Mouse (Mus musculus): ENCODE measurements at regions not wholly inside any gene's neighbourhood (a gene's known extent, or its start where the extent isn't known, plus 50 kb on each side); places are given as distances from the start of the nearest gene placed in this dataset.

GRCm38 (mm10) chr5:126890710-126891109 lies 350.9 kb upstream of the Tmem132c start:
- no peaks in the 10 kb centered on the region for H3K4me1 ChIP-seq
- DNase-seq (ENCODE audit: low spot score) = no peak
- 97% methylated on average over 1 of the region's 1 CpGs for WGBS
- H3K36me3 ChIP-seq = no peaks in the 10 kb centered on the region
- no peak overlapping the region for H3K4me3 ChIP-seq
- H3K27ac ChIP-seq (replicated peaks) = no peak overlapping the region
- no peaks in the 10 kb centered on the region; the same call in 1 of the 2 replicates for H3K9me3 ChIP-seq (replicated peaks)
- no peaks in the 10 kb centered on the region for H3K27me3 ChIP-seq (ENCODE audit: low read depth, poor library complexity, severe bottlenecking)

- Histone ChIP-seq H3K9me3 (replicated peaks) (no peaks in the 10 kb centered on the region; the same call in 1 of the 2 replicates), H3K36me3 (no peaks in the 10 kb centered on the region), H3K4me3 (no peak overlapping the region), H3K27ac (replicated peaks) (no peak overlapping the region), H3K4me1 (no peaks in the 10 kb centered on the region), H3K27me3 (ENCODE audit: low read depth, poor library complexity, severe bottlenecking) (no peaks in the 10 kb centered on the region)
- DNase-seq (ENCODE audit: low spot score) = no peak
- 90% methylated on average over 4 of the region's 4 CpGs for WGBS
Measured at GRCm38 (mm10) chr5:126893063-126893462, 348.5 kb upstream of the Tmem132c start.

- H3K9me3 ChIP-seq (replicated peaks) = no peaks in the 10 kb centered on the region
- H3K27ac ChIP-seq (replicated peaks) = no peak overlapping the region
- no peak overlapping the region for H3K4me3 ChIP-seq
- H3K4me1 ChIP-seq = no peaks in the 10 kb centered on the region
- no peaks in the 10 kb centered on the region for H3K36me3 ChIP-seq
- DNase-seq (ENCODE audit: low spot score) = no peak
- WGBS = 87% methylated on average over 2 of the region's 2 CpGs
- no peaks in the 10 kb centered on the region for H3K27me3 ChIP-seq (ENCODE audit: low read depth, poor library complexity, severe bottlenecking)
Measured at GRCm38 (mm10) chr5:126910084-126910483, 331.5 kb upstream of the Tmem132c start.

- no peak overlapping the region for H3K4me3 ChIP-seq
- no peak for DNase-seq (ENCODE audit: low spot score)
- WGBS = 74% methylated on average over 7 of the region's 7 CpGs
- no peaks in the 10 kb centered on the region for H3K27me3 ChIP-seq (ENCODE audit: low read depth, poor library complexity, severe bottlenecking)
- H3K4me1 ChIP-seq = no peaks in the 10 kb centered on the region
- no peak overlapping the region for H3K27ac ChIP-seq (replicated peaks)
- no peaks in the 10 kb centered on the region; the same call in 1 of the 2 replicates for H3K9me3 ChIP-seq (replicated peaks)
- H3K36me3 ChIP-seq = no peaks in the 10 kb centered on the region
Measured at GRCm38 (mm10) chr5:126917300-126917699, 324.3 kb upstream of the Tmem132c start.

GRCm38 (mm10) chr5:126933466-126933865 lies 308.1 kb upstream of the Tmem132c start:
- DNase-seq (ENCODE audit: low spot score) = no peak
- Histone ChIP-seq H3K4me1 (no peaks in the 10 kb centered on the region), H3K27me3 (ENCODE audit: low read depth, poor library complexity, severe bottlenecking) (no peaks in the 10 kb centered on the region), H3K27ac (replicated peaks) (no peak overlapping the region), H3K4me3 (no peak overlapping the region), H3K9me3 (replicated peaks) (no peaks in the 10 kb centered on the region), H3K36me3 (no peaks in the 10 kb centered on the region)
- 51% methylated on average over 2 of the region's 2 CpGs for WGBS

- DNase-seq (ENCODE audit: low spot score) = no peak
- no peaks in the 10 kb centered on the region for H3K27me3 ChIP-seq (ENCODE audit: low read depth, poor library complexity, severe bottlenecking)
- no peak overlapping the region for H3K27ac ChIP-seq (replicated peaks)
- 86% methylated on average over 7 of the region's 7 CpGs for WGBS
- no peaks in the 10 kb centered on the region for H3K36me3 ChIP-seq
- no peak overlapping the region for H3K4me3 ChIP-seq
- H3K9me3 ChIP-seq (replicated peaks) = 0 out of 2 replicates have a peak, but pooled peaks cover 3% of the 10 kb centered on the region
- no peaks in the 10 kb centered on the region for H3K4me1 ChIP-seq
Measured at GRCm38 (mm10) chr5:126944861-126945260, 296.7 kb upstream of the Tmem132c start.

GRCm38 (mm10) chr5:126954189-126954588 lies 287.4 kb upstream of the Tmem132c start:
- H3K27ac ChIP-seq (replicated peaks) = no peak overlapping the region
- H3K9me3 ChIP-seq (replicated peaks) = no peaks in the 10 kb centered on the region
- no peaks in the 10 kb centered on the region for H3K27me3 ChIP-seq (ENCODE audit: low read depth, poor library complexity, severe bottlenecking)
- 74% methylated on average over 5 of the region's 5 CpGs for WGBS
- DNase-seq (ENCODE audit: low spot score) = no peak
- no peak overlapping the region for H3K4me3 ChIP-seq
- no peaks in the 10 kb centered on the region for H3K36me3 ChIP-seq
- no peaks in the 10 kb centered on the region for H3K4me1 ChIP-seq

- Histone ChIP-seq H3K27ac (replicated peaks) (no peak overlapping the region), H3K9me3 (replicated peaks) (no peaks in the 10 kb centered on the region), H3K27me3 (ENCODE audit: low read depth, poor library complexity, severe bottlenecking) (no peaks in the 10 kb centered on the region), H3K4me1 (no peaks in the 10 kb centered on the region), H3K4me3 (no peak overlapping the region), H3K36me3 (no peaks in the 10 kb centered on the region)
- WGBS = 88% methylated on average over 6 of the region's 6 CpGs
- no peak for DNase-seq (ENCODE audit: low spot score)
Measured at GRCm38 (mm10) chr5:126954634-126955033, 287.0 kb upstream of the Tmem132c start.

GRCm38 (mm10) chr5:126964577-126964976 lies 277.0 kb upstream of the Tmem132c start:
- H3K4me1 ChIP-seq = no peaks in the 10 kb centered on the region
- no peak for DNase-seq (ENCODE audit: low spot score)
- no peak overlapping the region for H3K4me3 ChIP-seq
- no peak overlapping the region for H3K27ac ChIP-seq (replicated peaks)
- WGBS = 84% methylated on average over 4 of the region's 4 CpGs
- H3K36me3 ChIP-seq = no peaks in the 10 kb centered on the region
- no peaks in the 10 kb centered on the region for H3K27me3 ChIP-seq (ENCODE audit: low read depth, poor library complexity, severe bottlenecking)
- peaks cover 13% of the 10 kb centered on the region; the same call in 1 of the 2 replicates for H3K9me3 ChIP-seq (replicated peaks)

GRCm38 (mm10) chr5:126967076-126967475 lies 274.5 kb upstream of the Tmem132c start:
- no peak for DNase-seq (ENCODE audit: low spot score)
- no peak overlapping the region for H3K27ac ChIP-seq (replicated peaks)
- H3K27me3 ChIP-seq (ENCODE audit: low read depth, poor library complexity, severe bottlenecking) = no peaks in the 10 kb centered on the region
- H3K4me3 ChIP-seq = no peak overlapping the region
- 0 out of 2 replicates have a peak, but pooled peaks cover 5% of the 10 kb centered on the region for H3K9me3 ChIP-seq (replicated peaks)
- 90% methylated on average over 4 of the region's 4 CpGs for WGBS
- H3K4me1 ChIP-seq = no peaks in the 10 kb centered on the region
- no peaks in the 10 kb centered on the region for H3K36me3 ChIP-seq

GRCm38 (mm10) chr5:126969373-126969772 lies 272.2 kb upstream of the Tmem132c start:
- H3K27me3 ChIP-seq (ENCODE audit: low read depth, poor library complexity, severe bottlenecking) = no peaks in the 10 kb centered on the region
- no peaks in the 10 kb centered on the region for H3K36me3 ChIP-seq
- DNase-seq (ENCODE audit: low spot score) = no peak
- H3K27ac ChIP-seq (replicated peaks) = no peak overlapping the region
- H3K4me3 ChIP-seq = no peak overlapping the region
- H3K4me1 ChIP-seq = no peaks in the 10 kb centered on the region
- WGBS = 91% methylated on average over 8 of the region's 8 CpGs
- H3K9me3 ChIP-seq (replicated peaks) = 0 out of 2 replicates have a peak, but pooled peaks cover 4% of the 10 kb centered on the region

- no peak for DNase-seq (ENCODE audit: low spot score)
- H3K36me3 ChIP-seq = no peaks in the 10 kb centered on the region
- no peak overlapping the region for H3K27ac ChIP-seq (replicated peaks)
- no peaks in the 10 kb centered on the region for H3K9me3 ChIP-seq (replicated peaks)
- no peaks in the 10 kb centered on the region for H3K4me1 ChIP-seq
- H3K27me3 ChIP-seq (ENCODE audit: low read depth, poor library complexity, severe bottlenecking) = no peaks in the 10 kb centered on the region
- 71% methylated on average over 2 of the region's 2 CpGs for WGBS
- no peak overlapping the region for H3K4me3 ChIP-seq
Measured at GRCm38 (mm10) chr5:126971284-126971683, 270.3 kb upstream of the Tmem132c start.

GRCm38 (mm10) chr5:126971981-126972380 lies 269.6 kb upstream of the Tmem132c start:
- no peaks in the 10 kb centered on the region for H3K27me3 ChIP-seq (ENCODE audit: low read depth, poor library complexity, severe bottlenecking)
- H3K36me3 ChIP-seq = no peaks in the 10 kb centered on the region
- DNase-seq (ENCODE audit: low spot score) = no peak
- H3K4me3 ChIP-seq = no peak overlapping the region
- H3K27ac ChIP-seq (replicated peaks) = no peak overlapping the region
- 86% methylated on average over 1 of the region's 1 CpGs for WGBS
- H3K9me3 ChIP-seq (replicated peaks) = no peaks in the 10 kb centered on the region
- no peaks in the 10 kb centered on the region for H3K4me1 ChIP-seq

- Histone ChIP-seq H3K36me3 (no peaks in the 10 kb centered on the region), H3K4me1 (no peaks in the 10 kb centered on the region), H3K27me3 (ENCODE audit: low read depth, poor library complexity, severe bottlenecking) (no peaks in the 10 kb centered on the region), H3K27ac (replicated peaks) (no peak overlapping the region), H3K9me3 (replicated peaks) (no peaks in the 10 kb centered on the region; the same call in 1 of the 2 replicates), H3K4me3 (no peak overlapping the region)
- WGBS = 35% methylated on average over 3 of the region's 3 CpGs
- no peak for DNase-seq (ENCODE audit: low spot score)
Measured at GRCm38 (mm10) chr5:126973425-126973824, 268.2 kb upstream of the Tmem132c start.
